Mouse (Mus musculus) forebrain, embryonic 13.5 days (tissue): ENCODE data around the gene AU021092. TPM values are rescaled to one million over a fixed set of nuclear protein-coding genes. Genes with fewer than 3 reads are reported as not detected.

ENCODE experiments used
- ATAC-seq: fragments of 200-750 bp; cut with Nextera tagmentation; 2 replicates; pipeline ENCODE4 v1.8.0; 2017
- H3K27ac ChIP-seq: fragments of 300-500 bp; sonication (generic); 2 replicates; pipeline ENCODE4 v1.5.1; 2015; ENCODE audit warnings: inconsistent platforms, mild to moderate bottlenecking, moderate library complexity
- H3K27me3 ChIP-seq: fragments of 300-500 bp; sonication (generic); 2 replicates; pipeline ENCODE4 v1.6.1; 2015; ENCODE audit warnings: mild to moderate bottlenecking, inconsistent platforms
- H3K36me3 ChIP-seq: fragments of 300-500 bp; sonication (generic); 2 replicates; pipeline ENCODE4 v1.6.1; 2015; ENCODE audit warnings: mild to moderate bottlenecking, inconsistent platforms; ENCODE audit not compliant: poor library complexity, severe bottlenecking
- H3K4me1 ChIP-seq: fragments of 300-500 bp; sonication (generic); 2 replicates; pipeline ENCODE4 v1.6.1; 2015; ENCODE audit warnings: inconsistent platforms
- H3K4me2 ChIP-seq: fragments of 300-500 bp; sonication (generic); 2 replicates; pipeline ENCODE4 v1.6.1; 2015; ENCODE audit warnings: inconsistent platforms, mild to moderate bottlenecking, moderate library complexity
- H3K4me3 ChIP-seq: fragments of 300-500 bp; sonication (generic); 2 replicates; pipeline ENCODE4 v1.5.1; 2015; ENCODE audit warnings: mild to moderate bottlenecking, inconsistent platforms
- H3K9ac ChIP-seq: fragments of 300-500 bp; sonication (generic); 2 replicates; pipeline ENCODE4 v1.6.1; 2015; ENCODE audit warnings: mild to moderate bottlenecking, inconsistent platforms
- H3K9me3 ChIP-seq: fragments of 300-500 bp; sonication (generic); replicated peaks from 2 replicates; pipeline ENCODE4 v1.6.1; 2016; ENCODE audit warnings: inconsistent platforms
- WGBS: fragments of 180-500 bp; shearing (Covaris S2); methylation state at CpG from one replicate; pipeline ENCODE4 v1.1.7; 2015; 5-methylcytosine and 5-hydroxymethylcytosine counted together
- polyA plus RNA-seq: library from polyadenylated mRNA; unstranded; fragments of >200 nt; fragmentation: Nextera tagmentation; extraction: Ambion mirVana; gene quantifications from 2 replicates; pipeline ENCODE4 v1.2.1, GENCODE M21; 2015

Gene AU021092
- 8.5 and 10.3 TPM in 2 replicates for polyA plus RNA-seq

DNA sequence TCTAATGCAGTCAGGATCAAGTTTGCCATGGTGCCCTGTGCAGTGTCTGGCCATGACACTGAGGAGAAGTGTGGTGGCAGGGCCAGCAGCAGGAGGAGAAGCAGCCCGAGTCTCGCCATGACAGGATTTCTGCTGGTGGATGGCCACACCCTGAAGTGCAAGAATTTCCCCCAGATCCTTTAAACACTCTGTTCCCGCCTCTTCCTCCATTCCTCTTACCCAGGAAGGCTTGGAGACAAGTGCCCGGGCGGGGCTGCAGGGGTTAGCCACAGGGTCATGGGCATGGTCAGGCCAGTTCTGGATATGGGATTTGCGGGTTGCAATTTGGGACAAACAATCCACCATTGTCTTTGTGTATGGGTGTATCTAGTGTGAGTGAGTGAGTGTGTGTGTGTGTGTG, at the start of gene AU021092:
Gene AU021092, minus strand, starts transcription at position 160 of the 400 bp plus-strand sequence.
- H3K4me1 ChIP-seq: no peaks in the 10 kb centered on the region
- WGBS: 83% methylated on average over 6 of the region's 6 CpGs
- H3K9ac ChIP-seq: no peak within 1 kb of the TSS
- no peak within 1 kb of the TSS for H3K4me3 ChIP-seq
- no peaks in the 10 kb centered on the region for H3K36me3 ChIP-seq
- H3K27me3 ChIP-seq: 0 out of 2 replicates have a peak, but pooled peaks cover 13% of the 10 kb centered on the region
- ATAC-seq: no peak
- no peak within 1 kb of the TSS; the same call in 1 of the 2 replicates for H3K27ac ChIP-seq
- H3K9me3 ChIP-seq: no peaks in the 10 kb centered on the region
- no peak within 1 kb of the TSS for H3K4me2 ChIP-seq

DNA sequence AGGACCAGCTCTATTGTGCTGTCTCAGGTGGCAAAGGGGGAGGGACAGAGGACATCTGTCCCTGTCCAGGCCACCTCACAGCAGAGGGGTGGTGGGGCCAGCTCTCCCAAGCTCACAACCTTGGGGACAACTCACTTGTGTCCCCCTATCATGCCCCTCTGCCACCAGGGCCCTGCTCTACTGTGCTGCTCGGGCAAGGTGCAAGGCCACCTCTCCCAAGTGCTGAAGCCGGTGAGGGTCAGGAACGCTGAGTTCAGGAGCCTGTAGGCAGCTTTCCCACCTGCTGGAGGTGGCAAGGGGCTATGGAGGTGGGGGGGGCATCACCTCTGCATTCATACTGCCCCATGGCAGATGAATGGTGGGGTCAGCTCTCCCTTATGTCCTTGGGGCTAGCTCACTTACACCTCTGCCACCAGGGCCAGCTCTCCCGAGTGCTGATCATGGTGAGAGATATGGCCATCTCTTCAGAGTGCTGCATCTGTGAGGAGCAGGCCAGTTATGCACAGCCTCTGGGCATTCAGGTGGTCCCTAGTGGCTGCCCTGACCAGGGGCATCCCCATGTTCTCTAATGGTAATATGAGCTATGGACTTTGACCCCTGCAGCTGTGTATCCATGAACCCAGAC, 49.4 kb upstream of the AU021092 start:
- Histone ChIP-seq H3K9me3 (no peaks in the 10 kb centered on the region), H3K4me1 (no peaks in the 10 kb centered on the region), H3K4me3 (no peak overlapping the region), H3K27ac (no peak overlapping the region), H3K9ac (no peak overlapping the region), H3K36me3 (no peaks in the 10 kb centered on the region), H3K4me2 (no peak overlapping the region), H3K27me3 (no peaks in the 10 kb centered on the region)
- WGBS: 83% methylated on average over 4 of the region's 4 CpGs
- no peak for ATAC-seq

DNA sequence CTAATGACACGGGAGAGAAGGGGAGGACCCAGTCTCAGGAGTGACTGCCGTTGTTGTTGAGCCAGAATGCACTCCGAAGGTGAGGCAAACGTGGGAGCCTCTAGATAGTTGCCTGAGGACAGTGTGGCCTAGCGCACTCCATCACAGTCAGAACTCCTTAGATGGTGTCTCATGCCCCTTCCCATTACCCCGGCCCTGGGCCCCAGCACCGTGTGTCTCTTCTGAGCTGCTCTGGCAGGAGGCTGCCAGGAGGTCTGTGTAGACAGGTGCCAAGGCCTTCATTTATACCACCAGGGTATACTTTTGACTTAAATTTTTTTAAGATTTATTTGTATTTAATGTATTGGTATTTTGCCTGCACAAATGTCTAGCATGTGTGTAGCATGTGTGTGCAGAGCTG, 41.8 kb upstream of the AU021092 start:
- Histone ChIP-seq H3K27ac (no peak overlapping the region), H3K27me3 (no peaks in the 10 kb centered on the region), H3K9ac (no peak overlapping the region), H3K4me3 (no peak overlapping the region), H3K4me1 (no peaks in the 10 kb centered on the region), H3K9me3 (peaks cover 11% of the 10 kb centered on the region), H3K4me2 (no peak overlapping the region), H3K36me3 (no peaks in the 10 kb centered on the region)
- WGBS: 86% methylated on average over 7 of the region's 7 CpGs
- ATAC-seq: no peak

GRCm38 (mm10) chr16:5263156-5263555, 41.1 kb upstream of the AU021092 start:
- Histone ChIP-seq H3K27ac (no peak overlapping the region), H3K9ac (no peak overlapping the region), H3K4me2 (no peak overlapping the region), H3K27me3 (no peaks in the 10 kb centered on the region), H3K4me3 (no peak overlapping the region), H3K4me1 (no peaks in the 10 kb centered on the region), H3K36me3 (no peaks in the 10 kb centered on the region), H3K9me3 (peaks cover 11% of the 10 kb centered on the region)
- 92% methylated on average over 8 of the region's 8 CpGs for WGBS
- no peak for ATAC-seq

DNA sequence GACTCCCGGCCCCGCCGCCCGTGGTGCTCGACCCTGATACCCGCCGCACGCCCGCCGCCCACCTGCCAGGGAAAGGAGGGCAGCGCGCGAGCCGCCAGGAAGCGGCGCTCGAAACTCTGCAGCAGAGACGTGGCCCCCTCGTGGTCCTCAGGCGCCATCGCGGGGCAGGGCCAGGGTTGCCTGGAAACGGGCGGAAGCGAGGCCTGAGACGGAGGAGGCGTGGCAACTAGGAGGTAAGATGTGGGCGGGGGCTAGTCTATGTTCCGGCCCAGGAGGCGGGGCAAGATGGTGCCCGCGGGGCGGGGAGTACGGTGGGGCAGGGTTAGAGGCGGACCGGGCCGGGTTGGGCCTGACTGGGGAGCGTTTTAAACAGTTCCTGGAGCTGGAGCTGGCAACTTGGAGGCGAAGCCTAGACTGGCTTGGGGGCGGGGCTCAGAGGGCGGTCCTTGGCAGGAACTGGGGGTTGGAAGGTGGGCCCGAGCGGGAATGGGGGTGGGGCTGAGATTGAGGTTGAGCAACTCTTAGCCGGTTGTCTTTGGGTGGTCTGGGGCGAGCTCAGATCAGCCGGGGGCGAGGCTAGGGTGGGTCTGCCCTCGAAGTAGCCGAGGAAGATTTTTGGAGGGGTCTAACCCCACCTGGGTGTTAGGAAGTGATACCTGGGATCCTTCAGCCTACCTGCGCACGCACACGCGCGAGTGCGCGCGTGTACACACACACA, 33.8 kb upstream of the AU021092 start, which contains the start of gene Eef2kmt:
Gene Eef2kmt, minus strand, starts transcription at position 205 of the 718 bp plus-strand sequence.
- Histone ChIP-seq H3K4me3 (peak within 1 kb of the TSS; percentile 53), H3K36me3 (no peaks in the 10 kb centered on the region), H3K9me3 (no peaks in the 10 kb centered on the region), H3K4me1 (peaks cover 16% of the 10 kb centered on the region), H3K4me2 (peak within 1 kb of the TSS; percentile 73), H3K27ac (0 out of 2 replicates have a peak within 1 kb of the TSS, but pooled peaks have one; percentile 12), H3K9ac (peak within 1 kb of the TSS; percentile 67), H3K27me3 (no peaks in the 10 kb centered on the region)
- ATAC-seq: peak; percentile 96
- WGBS: 1% methylated on average over 57 of the region's 57 CpGs

DNA sequence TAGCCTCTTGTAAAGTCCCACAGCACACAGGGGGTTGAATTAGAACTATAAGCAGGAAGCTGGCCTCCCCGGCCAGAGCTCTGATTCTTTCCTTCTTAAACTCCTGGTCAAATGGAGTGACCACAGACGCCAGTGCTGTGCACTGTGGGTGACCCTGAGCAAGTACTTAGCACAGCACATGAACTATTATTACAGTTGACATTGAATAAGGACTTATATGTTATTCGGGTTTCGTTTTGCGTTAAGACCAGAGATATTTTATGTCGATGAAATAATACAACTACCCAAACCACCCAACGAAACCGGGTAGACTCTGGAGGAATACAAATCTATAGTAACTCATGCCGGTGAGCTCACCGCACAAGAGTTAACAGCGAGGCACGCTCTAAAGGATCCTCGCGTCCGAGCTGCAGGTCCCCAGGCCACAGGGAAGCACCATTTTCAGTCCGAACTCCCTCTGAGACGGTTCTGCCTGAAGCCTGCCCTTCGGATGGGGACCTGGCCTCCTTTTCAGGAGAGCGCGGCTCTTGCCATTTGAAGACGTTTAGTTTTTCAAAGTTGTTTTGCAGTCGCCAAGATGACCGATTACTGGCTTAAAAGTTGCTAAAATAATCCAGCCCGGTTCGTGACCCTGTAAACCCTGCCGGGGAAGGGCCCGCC, 33.1 kb upstream of the AU021092 start:
- WGBS: 1% methylated on average over 27 of the region's 27 CpGs
- peaks cover 16% of the 10 kb centered on the region for H3K4me1 ChIP-seq
- H3K9ac ChIP-seq: peak overlapping the region; percentile 67
- H3K4me2 ChIP-seq: peak overlapping the region; percentile 73
- H3K4me3 ChIP-seq: peak overlapping the region; percentile 53
- 0 out of 2 replicates have a peak overlapping the region, but pooled peaks have one; percentile 12 for H3K27ac ChIP-seq
- H3K36me3 ChIP-seq: 0 out of 2 replicates have a peak, but pooled peaks cover 3% of the 10 kb centered on the region
- no peaks in the 10 kb centered on the region for H3K9me3 ChIP-seq
- peak; percentile 11; the same call in 1 of the 2 replicates for ATAC-seq
- no peaks in the 10 kb centered on the region for H3K27me3 ChIP-seq

DNA sequence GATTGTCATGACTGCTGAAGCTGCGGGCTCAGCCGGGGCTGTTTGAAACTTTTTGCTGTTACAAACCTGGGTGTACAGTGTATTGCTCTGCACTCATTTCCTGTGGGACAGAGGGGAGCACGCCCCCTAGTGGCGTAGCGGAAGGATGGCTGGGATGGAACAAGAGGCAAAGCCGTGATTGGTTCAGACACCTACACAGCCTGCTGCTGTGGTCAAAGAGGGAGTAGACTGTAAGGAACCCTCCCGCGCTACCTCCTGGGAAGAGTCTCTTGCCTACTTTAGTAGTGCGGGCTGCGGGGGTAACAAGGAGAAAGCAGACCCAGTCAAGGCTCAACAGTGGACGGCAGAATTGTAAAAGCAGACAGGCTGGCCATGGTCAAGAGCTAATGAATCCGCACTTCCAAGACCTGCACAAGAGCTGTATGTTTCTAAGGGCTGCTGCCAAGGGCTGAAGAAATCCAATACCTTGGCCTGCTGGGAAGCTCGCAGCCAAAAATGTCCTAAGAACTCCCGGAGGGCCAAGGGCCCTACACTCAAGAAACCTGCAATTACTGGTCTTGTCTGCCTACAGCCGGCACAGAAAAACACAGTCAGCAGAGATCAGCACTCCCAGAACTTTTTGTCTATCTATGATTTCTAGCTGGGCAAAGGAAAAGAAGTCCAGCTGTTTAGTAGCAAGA, 32.4 kb upstream of the AU021092 start:
- H3K9ac ChIP-seq: peak overlapping the region; percentile 67
- 5% methylated on average over 15 of the region's 15 CpGs for WGBS
- H3K27me3 ChIP-seq: no peaks in the 10 kb centered on the region
- H3K36me3 ChIP-seq: 0 out of 2 replicates have a peak, but pooled peaks cover 10% of the 10 kb centered on the region
- H3K4me3 ChIP-seq: peak overlapping the region; percentile 53
- ATAC-seq: peak; percentile 37; the same call in 1 of the 2 replicates
- no peak overlapping the region for H3K27ac ChIP-seq
- peak overlapping the region; percentile 73 for H3K4me2 ChIP-seq
- peaks cover 16% of the 10 kb centered on the region for H3K4me1 ChIP-seq
- no peaks in the 10 kb centered on the region for H3K9me3 ChIP-seq

DNA sequence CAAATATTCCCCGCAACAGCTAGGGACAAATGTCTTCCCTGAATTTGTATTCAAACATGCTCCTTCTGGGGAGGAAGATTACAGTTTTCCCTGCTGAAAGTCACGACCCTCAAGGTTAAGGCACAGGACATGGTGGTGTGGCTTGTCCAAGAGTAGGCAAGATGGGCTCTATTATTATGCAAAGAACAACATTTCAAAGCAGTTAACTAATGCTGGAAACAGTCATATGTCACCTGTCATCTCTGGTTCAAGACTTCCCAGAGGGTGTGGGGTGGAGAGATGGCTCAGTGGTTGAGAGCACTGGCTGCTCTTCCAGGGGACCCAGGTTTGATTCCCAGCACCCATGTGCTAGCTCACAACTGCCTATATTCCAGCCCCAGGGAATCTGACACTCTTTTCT, 30.2 kb upstream of the AU021092 start:
- no peak overlapping the region for H3K4me3 ChIP-seq
- no peak overlapping the region for H3K27ac ChIP-seq
- H3K36me3 ChIP-seq: peaks cover 31% of the 10 kb centered on the region
- WGBS: 85% methylated on average over 2 of the region's 2 CpGs
- H3K27me3 ChIP-seq: no peaks in the 10 kb centered on the region
- no peak for ATAC-seq
- no peak overlapping the region for H3K9ac ChIP-seq
- no peaks in the 10 kb centered on the region for H3K9me3 ChIP-seq
- no peak overlapping the region for H3K4me2 ChIP-seq
- H3K4me1 ChIP-seq: peaks cover 16% of the 10 kb centered on the region

GRCm38 (mm10) chr16:5250891-5251290, 28.8 kb upstream of the AU021092 start:
- H3K4me1 ChIP-seq: peaks cover 11% of the 10 kb centered on the region
- no peak overlapping the region for H3K9ac ChIP-seq
- no peak overlapping the region for H3K4me3 ChIP-seq
- no peak overlapping the region for H3K4me2 ChIP-seq
- no peaks in the 10 kb centered on the region for H3K27me3 ChIP-seq
- H3K36me3 ChIP-seq: peaks cover 36% of the 10 kb centered on the region
- WGBS: 93% methylated on average over 3 of the region's 3 CpGs
- no peak for ATAC-seq
- no peak overlapping the region for H3K27ac ChIP-seq
- no peaks in the 10 kb centered on the region for H3K9me3 ChIP-seq

- Histone ChIP-seq H3K4me3 (no peak overlapping the region), H3K9ac (no peak overlapping the region), H3K27ac (no peak overlapping the region), H3K9me3 (no peaks in the 10 kb centered on the region), H3K36me3 (peaks cover 73% of the 10 kb centered on the region), H3K4me1 (no peaks in the 10 kb centered on the region), H3K27me3 (no peaks in the 10 kb centered on the region), H3K4me2 (no peak overlapping the region)
- WGBS: 35% methylated on average over 7 of the region's 7 CpGs
- ATAC-seq: peak; percentile 57; the same call in 1 of the 2 replicates
Observed at GRCm38 (mm10) chr16:5244411-5244810, 22.3 kb upstream of the AU021092 start.

DNA sequence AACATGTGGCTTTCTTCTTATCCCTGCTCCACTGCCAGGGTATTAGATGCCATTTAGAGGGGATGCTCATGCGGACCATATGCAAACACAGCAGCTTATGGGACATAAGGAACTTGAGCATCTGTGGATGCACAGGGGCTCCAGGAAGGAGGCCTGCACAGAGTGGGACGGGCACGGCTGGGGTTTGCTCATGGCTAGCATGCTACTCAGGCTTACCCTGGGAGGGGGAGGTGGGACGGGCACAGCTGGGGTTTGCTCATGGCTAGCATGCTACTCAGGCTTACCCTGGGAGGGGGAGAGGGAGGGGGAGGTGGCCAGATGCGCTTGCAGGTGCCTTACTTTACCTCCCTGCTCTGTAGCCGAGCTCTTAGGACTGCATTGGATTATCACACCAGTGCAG, 20.8 kb upstream of the AU021092 start:
- peaks cover 66% of the 10 kb centered on the region for H3K36me3 ChIP-seq
- no peaks in the 10 kb centered on the region for H3K4me1 ChIP-seq
- H3K27me3 ChIP-seq: no peaks in the 10 kb centered on the region
- 93% methylated on average over 6 of the region's 6 CpGs for WGBS
- no peak overlapping the region for H3K4me2 ChIP-seq
- no peak for ATAC-seq
- H3K9me3 ChIP-seq: no peaks in the 10 kb centered on the region
- no peak overlapping the region for H3K27ac ChIP-seq
- no peak overlapping the region for H3K9ac ChIP-seq
- no peak overlapping the region for H3K4me3 ChIP-seq
